Mouse (Mus musculus) right cerebral cortex, postnatal 36 days (tissue): ENCODE results near the gene Tlcd2.

ENCODE experiments used
- DNase-seq, 2 experiments: peaks; one replicate each; pipeline ENCODE4 v3.0.0; 2022; ENCODE audit warnings: low spot score in 2 of 2, mixed read lengths in 1 of 2

Gene Tlcd2

DNA sequence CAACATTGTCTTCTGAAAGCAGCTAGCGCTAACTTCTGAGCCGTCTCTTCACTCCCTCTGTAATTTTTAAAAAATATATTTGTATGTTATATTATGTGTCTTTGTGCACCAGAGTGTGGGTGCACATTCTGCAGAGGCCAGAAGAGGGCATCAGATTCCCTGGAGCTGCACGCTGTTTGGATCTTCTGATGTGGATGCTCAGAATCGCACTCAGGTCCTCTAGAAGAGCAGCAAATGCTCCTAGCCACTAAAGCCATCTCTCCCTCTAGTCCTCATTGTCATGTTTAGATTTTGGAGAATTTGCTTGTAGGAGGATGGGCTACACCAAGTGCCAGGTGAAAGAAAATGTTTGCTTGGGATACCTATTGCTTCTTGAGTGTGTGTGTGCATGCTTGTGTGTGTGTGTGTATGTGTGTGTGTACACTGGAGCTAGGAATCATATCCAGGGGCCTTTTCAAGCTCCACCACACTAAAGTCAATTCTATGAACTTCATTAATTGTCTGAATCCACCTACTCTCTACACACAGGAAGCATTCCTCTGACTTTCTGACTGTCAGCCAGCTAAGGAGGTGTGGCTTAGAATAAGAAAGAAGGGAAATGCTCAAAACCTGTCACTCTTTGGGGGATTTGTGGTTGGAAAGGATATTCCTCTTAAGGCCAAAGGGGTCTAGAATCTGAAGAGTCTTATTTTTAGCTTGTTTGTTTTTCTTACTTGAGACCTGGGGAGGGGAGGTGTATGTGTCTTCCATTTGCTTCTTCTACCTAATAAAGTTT lies 5.4 kb downstream of the Tlcd2 start:
- no peak for DNase-seq

DNA sequence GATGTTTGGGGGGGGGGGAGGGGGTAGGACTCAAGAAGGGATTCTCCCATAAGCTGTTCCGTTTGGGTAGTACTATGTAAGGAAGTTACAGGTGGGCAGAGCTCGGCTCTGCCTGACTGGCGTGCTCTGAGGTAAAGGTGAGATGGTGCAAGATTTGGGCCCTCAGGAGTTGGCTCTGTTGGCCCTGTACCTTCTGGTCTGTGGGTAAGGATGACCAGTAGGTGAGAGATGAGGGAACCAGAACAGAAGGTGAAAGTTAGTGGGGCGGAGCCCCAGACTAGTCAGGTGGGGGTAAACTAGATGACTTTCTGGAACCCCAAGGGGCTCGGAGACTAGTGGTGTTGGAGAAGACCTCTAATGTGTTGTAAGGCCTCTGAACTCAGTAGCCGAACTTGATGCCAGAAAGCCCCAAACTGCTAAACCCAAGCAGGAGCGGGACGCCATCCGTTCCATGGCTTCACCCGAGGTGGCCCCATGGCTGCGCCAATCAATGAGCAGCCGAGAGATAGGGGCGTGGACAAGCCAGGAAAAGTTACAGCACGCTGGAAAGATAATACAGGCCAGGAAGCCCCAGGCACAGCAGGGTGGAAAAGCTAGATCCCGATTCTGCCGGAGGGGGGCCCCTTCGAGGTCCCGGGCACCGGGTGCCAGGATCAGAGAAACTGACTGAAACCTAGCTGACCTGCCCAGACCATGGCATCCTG lies 6.1 kb downstream of the Tlcd2 start:
- DNase-seq: no peak

DNA sequence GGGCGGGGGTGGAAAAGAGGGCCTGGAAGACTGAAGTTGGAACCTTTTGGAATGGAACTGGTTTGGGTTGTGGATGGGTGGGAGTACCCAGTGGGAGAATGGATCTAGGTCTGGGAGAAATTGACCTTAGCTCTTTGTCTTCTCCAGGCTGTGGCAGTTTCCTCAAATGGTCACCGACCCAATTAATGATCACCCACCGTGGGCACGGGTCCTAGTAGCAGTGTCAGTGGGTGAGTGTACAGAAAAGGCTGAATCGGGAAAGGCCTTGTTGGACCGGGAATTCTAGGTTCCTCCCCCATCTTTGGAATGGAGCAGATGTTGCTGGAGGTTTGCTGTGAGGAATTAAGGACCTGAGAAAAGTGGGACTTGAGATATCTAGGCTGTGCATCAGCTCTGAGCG lies 6.9 kb downstream of the Tlcd2 start:
- no peak for DNase-seq

DNA sequence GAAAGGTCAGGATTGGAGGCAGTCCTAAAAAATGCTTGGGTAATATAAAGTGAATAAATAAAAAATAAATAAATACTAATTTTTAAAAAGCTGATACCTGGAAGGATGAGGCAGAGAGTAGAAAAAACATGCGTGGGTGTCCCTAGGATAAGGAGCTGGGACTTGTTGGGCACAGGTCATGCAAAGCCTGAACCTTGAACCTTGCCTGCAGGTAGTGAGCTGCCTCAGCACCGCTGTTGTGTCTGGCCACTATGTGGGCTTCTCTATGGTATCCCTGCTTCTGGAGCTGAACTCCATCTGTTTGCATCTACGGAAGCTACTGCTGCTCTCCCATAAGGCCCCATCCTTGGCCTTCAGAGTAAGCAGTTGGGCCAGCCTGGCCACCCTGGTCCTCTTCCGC lies 7.7 kb downstream of the Tlcd2 start:
- no peak for DNase-seq

DNA sequence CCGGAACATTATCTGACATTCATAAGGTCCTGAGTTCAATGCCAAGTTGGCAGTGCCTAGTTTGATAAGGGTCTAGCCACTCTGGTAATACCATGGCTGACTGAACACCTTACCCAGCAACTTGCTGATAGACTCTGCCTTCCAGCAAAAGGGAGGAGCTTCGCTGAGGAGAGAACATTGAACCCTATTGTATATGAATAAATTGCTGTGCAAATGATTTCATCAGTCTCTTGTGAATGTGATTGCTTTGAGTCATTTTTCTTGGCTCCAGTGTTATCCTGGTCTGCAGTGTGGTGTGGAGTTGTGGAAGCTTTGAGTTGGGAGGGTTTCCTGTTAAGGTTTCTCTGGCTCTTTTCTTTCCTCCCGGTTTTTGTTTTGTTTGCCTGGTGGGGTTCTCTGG lies 9.2 kb downstream of the Tlcd2 start:
- DNase-seq: no peak

DNA sequence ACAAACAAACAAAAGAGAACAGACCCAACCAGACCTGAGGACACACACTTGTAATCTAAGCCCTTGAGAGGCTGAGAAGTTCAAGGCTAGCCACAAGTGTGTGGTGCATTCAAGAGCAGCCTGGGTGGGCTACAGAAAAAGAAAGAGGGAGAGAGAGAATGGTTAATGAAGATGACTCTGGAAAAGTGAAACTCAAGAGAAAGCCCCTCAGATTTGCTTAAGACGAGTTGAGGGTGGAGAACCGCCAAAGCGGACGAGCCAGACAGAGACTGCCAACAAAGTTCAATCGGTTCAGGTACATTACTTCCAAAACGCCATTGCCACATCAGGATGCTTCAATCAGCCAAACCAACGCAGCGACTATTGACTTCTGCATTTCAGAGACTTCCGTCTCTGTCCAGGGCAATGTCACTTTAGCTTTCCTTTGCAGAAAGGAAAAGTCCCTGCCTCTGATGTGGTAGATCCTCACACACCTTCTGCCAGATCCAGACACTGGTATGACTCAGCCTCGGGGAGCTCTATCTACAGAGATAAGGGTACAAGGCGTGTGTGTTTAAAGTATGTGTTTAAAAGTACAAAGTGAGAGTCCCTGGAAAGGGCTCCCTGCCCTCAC lies 11.1 kb downstream of the Tlcd2 start:
- no peak for DNase-seq

DNA sequence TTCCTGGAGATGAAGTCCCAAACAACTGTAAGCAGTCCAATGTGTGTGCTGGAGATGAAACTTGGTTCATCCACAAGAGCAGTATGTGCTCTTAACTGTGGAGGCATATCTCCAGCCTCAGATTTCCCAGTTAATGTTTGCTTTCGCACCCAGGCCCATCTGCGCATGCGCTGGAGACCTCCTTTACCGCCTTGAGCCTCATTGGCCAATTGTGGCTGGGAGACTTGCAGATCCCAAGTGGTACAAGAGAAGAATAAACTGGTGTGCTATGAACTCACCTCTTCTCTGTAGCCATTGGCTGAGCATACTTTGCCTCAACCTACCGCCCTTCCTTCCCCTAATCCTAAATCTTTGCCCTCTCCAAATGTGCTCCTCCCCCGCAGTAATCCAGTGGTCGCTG lies 11.9 kb downstream of the Tlcd2 start:
- no peak for DNase-seq

DNA sequence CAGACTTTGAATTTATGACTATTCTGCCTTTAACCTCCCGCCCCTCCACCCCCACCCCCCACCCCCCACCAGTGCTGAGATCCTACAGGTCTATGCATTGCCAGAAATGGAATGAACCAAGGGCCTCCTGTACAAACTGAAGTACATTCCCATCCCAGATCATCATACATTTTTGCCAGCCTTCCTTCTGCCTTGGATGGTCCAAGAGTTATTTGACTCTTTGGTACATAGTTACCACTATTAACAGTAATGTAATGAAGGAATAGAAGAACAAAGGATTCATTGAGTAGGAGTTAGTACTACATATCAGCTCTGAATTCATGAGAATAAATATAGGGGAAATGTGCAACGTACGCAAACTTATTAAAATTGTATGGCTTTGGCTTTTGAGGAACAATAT lies 24.7 kb downstream of the Tlcd2 start:
- no peak for DNase-seq

DNA sequence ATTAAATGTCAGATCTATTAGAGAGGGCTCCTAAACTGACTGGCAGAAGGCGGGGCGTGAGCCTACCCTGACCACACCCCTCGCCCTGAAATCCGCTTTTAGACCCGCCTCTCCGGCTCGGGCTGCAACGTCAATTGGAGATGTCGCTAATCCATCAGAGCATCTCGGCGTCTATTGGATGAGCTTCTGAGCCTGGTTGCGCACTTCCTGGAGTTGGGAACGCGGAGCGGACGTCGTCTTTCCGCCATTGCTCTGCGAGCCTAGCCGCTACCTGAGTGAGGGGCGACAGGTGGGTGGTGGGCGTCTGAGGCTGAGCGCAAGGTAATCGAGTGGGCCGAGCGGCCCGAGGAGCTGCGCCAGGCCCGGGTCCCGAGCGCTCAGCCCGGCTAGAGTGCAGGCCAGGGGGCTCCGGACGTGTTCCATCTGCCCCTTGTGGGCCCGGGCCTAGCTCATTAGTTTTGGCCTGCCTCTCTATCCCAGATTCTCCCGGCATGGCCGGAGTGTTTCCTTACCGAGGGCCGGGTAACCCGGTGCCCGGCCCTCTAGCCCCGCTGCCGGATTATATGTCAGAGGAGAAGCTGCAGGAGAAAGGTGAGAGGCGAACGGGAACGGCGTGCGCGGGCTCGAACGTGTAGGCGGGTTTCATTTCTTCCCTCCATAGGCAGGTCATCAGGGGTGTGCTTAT lies 25.2 kb downstream of the Tlcd2 start, which contains the start of gene Prpf8:
Prpf8 (plus strand) TSS at position 216 of the 685 bp plus-strand sequence.
- DNase-seq: peak; percentile 96 to 97

DNA sequence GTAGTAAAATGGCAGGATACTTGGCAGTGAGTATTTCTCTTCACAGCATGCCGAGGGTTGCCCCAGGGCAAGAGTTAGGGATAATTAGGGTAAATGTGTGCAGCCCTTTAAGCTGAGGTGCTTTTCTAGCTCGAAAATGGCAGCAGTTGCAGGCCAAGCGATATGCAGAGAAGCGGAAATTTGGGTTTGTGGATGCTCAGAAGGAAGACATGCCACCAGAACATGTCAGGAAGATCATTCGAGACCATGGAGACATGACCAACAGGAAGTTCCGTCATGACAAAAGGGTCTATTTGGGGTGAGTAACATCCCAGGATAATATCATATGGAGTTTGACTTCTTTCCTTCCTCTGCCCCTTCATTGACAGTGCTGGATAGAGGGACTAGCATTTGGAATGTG lies 26.0 kb downstream of the Tlcd2 start:
- no peak for DNase-seq

DNA sequence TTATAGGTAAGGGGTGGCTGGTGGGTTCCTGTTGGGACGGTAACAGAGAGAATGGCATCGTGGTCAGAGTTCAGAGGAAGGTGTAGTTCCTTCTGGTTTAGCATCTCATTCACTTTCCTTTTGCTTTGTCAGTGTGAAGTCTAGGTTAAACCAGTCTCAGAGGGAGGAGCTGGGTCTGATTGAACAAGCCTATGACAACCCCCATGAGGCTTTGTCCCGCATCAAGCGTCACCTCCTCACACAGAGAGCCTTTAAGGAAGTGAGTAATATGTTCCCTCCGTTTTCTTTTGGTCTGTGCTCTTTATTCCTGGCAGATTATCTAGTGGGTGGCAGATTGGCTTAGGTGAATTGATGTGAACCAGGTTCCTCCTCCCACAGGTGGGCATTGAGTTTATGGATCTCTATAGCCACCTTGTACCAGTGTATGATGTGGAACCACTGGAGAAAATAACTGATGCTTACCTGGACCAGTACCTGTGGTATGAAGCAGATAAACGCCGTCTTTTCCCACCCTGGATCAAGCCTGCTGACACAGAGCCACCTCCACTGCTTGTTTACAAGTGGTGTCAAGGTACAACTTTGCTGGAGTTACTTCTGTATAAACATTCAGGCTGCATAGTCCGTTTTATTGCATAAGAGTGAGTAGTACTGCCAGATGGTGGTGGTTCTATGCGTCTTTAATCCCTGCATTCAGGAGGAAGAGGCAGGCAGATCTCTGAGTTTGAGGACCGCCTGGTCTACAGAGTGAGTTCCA lies 33.0 kb downstream of the Tlcd2 start:
- no peak for DNase-seq

DNA sequence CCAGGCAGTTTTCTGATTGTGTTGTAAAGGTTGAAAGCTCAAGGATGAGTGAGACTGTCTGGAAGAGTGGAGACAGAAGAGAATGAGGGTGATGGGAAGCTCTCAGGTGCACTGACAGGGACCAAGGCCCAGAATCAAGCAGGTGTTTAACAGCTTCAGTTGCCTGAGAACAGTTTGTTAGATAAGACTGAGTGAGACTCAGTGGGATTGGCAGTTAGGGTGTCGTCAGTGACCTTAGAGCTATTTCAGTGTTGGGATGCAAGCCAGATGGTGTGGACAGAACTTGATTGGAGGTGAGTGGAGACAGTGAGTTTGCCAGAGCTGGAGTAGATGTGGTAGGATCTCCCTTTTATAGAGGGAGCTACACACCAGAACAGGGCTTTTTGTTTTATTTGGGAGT lies 36.6 kb downstream of the Tlcd2 start:
- DNase-seq: no peak

DNA sequence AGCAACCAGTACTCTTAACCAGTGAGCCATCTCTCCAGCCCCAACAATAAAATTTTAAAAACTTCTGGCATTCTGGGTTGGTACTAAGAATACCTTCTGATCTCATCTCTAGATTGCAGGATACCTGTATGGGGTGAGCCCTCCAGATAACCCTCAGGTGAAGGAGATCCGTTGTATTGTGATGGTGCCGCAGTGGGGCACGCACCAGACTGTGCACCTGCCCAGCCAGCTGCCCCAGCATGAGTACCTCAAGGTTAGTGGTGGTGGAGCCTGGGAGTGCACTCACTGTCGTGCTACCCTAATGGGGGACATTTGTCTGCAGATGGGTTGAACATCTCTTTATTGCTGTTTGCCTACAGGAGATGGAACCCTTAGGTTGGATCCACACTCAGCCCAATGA lies 46.6 kb downstream of the Tlcd2 start:
- no peak for DNase-seq

DNA sequence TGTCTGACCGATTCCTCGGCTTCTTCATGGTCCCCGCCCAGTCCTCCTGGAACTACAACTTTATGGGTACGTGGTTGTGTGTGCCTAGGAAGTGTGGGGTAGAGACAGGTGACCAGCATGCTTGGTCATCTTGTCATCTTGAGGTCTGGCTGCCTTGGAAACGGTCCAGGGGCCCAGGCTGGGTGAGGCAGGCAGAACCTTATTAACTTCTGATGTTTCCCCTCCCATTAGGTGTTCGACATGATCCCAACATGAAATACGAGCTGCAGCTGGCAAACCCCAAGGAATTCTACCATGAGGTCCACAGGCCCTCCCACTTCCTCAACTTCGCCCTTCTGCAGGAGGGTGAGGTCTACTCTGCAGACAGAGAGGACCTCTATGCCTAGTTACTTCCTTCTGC lies 47.4 kb downstream of the Tlcd2 start:
- DNase-seq: no peak

DNA sequence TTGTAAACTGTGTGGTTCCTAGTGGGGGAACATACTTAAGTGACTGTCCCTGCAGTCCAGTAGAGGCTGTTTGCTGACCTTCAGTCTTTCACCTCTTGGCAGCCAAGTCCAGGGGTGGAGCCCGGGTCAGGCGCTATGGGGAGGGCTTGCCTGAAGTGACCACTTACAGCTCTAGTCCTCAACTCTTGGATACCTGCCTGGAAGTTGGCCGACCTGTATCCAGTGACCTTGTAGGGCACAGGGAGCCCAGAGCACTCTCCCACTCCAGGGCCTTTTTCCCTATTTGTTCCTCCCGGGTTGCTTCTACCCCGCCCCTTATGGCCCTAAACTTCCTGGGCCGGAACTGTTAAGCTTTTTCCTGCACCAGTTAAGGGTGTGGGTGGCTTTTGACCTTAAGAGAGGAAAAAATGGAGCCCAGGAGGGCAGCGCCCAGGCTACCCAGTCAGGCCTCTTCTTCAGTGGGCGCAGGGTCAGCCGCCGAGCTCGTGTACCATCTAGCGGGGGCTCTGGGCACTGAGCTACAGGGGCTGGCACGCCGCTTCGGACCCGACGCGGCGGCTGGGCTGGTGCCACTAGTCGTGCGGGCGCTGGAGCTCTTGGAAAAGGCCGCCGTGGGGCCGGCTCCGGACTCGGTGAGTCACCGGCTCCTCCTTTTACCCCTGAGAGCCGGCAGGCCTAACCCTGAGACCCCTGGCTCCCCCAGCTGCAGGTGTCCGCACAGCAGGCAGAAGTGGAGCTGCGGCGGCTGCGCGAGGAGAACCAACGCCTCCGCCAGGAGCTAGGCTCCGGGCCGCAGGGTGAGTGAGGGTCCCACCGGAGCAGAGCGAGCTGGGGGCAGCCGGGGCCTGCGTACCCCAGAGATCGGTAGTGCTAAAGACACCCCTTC lies 48.5 kb downstream of the Tlcd2 start, which contains the start of gene Rilp:
Rilp (plus strand) TSS at position 354 of the 886 bp plus-strand sequence.
- DNase-seq: peak in 1 of 2 experiments; percentile 34

DNA sequence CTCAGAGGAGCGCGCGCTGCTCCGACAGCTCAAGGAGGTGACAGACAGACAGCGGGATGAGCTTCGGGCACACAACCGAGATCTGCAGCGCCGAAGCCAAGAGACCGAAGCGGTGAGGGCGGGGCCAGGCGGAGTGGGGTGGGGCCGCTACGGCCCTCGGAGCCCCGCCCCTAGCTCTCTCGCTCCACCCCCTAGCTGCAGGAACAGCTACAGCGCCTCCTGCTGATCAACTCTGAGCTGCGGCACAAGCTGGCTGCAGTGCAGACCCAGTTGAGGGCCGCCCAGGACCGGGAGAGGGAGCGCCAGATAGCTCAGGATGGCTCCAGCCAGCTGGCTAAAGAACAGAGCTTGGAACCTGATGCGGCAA lies 49.1 kb downstream of the Tlcd2 start:
- DNase-seq: peak; percentile 75 to 82

DNA sequence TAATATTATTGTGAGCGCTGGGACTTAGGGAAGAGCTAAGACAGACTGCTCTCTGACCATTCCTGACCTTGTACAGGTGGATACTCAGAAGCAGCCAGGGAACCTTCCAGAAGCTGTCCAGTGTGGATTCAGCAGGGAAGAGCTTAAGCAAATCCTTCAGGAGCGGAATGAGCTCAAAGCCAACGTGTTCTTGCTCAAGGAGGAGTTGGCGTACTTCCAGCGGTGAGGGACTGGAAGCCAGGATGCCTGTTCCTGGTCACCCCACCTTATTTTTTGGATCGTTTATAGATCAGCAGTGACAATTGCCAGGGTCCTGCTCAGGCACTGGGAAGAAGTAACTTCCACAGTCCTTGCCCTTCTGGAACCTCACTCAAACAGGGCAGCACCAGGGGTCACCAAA lies 49.7 kb downstream of the Tlcd2 start:
- no peak for DNase-seq

DNA sequence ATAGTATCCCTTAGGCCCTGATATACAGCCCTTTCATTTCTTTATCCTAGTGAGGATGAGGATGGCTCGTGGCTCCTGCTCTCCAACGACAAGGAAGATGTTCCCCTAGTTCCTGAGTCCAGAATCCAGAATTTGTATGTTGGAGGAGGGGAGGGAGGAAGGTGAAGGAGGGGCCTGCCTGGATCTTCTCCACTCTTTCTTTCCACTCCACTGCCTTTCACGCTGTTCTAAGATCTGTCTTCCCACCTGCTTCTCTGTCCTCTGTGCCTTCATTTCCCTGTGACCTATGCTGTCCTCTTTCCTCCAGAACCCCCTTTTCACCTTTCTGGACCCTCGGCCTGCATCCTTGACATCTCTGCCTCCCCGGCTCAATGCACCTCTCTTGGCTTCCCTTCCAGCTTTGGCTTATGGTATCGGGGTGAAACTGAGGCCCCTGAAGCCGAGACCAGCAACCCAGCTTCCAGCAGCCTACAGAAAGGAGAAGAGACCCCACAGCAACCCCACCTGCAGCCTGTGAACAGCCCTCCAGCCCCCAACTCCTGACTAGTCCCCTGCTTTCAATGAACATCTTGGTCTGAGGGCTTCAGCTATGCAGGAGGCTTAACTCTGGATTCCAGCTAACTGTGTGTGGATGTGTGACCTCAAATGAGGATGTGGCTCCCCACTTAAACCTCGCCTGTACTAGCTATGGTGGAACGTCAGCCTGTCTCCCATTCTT lies 50.9 kb downstream of the Tlcd2 start:
- no peak for DNase-seq

DNA sequence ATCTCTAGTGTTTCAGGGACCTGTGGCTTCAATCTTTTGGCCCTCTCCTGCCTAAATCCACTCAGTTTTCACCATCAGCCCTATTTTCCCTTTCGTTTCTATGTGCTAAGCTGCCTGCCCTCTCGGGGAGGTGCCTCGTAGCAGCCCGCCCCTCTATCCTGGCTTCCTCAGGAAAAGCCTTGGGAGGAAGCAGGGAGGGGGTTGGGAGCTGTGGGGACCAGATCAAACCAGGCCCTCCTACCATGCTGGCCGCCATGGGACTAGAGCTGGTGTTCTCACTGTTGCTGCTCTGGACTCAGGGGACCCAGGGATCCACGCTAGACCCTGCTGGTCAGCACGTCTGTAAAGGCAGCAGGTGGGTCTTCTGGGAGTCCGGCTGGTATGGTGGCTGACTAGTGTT lies 51.8 kb downstream of the Tlcd2 start, which contains the start of gene Scarf1:
Scarf1 (plus strand) TSS at position 205 of the 400 bp plus-strand sequence.
- no peak for DNase-seq

DNA sequence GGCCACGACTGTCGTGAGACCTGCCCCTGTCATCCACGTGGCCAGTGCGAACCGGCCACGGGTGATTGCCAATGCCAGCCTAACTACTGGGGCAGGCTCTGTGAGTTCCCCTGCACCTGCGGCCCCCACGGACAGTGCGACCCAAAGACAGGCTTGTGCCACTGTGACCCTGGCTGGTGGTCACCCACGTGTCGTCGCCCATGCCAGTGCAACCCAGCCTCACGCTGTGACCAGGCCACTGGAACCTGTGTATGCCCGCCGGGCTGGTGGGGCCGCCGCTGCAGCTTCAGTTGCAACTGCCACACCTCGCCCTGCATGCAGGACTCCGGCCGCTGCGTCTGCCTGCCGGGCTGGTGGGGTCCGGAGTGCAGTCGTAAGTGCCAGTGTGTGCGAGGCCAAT lies 53.7 kb downstream of the Tlcd2 start:
- DNase-seq: no peak
